7 mouse cellular contexts compared by ENCODE assay signal in the genomic region with DNA sequence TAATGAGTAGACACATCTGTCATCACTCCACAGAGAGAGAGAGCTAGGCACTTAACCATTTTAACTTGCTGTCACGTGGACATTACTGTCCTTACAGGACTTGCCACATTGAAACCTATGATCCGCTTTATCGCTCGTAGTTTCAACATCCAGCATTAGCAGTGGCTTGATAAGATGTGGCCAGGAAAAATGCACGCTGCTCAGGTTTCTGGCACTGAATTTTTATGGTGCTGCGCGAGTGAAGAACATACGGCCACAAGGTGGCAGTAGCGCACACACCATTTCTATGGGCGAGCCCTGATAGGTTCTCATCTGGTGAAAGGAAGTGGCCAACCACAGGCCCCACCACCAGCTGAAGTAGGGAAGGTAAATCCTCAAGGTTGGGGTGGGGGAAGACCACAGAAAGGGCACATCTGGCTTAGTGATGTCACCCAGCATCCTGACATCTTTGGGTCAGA. TPM values are rescaled to one million over a fixed set of nuclear protein-coding genes. Genes with fewer than 3 reads are reported as not detected.
DNase-seq lines count a peak whose midpoint lies in the region; ATAC-seq lines count a peak whose summit lies in the region.

No protein-coding gene starts in this region.

- no peak overlapping the region for H3K4me3 ChIP-seq in intestine, embryonic 16.5 days (ENCODE audit: low read length)
- H3K4me3 ChIP-seq in midbrain, embryonic 12.5 days: no peak overlapping the region

- no peaks in the 10 kb centered on the region for H3K27me3 ChIP-seq in intestine, embryonic 16.5 days (replicated peaks; ENCODE audit: control insufficient read depth, insufficient read depth, low read length)
- H3K27me3 ChIP-seq in midbrain, embryonic 12.5 days: no peaks in the 10 kb centered on the region

- 6% methylated on average over 10 of the region's 10 CpGs for WGBS in intestine, embryonic 16.5 days
- WGBS in midbrain, embryonic 12.5 days: 18% methylated on average over 10 of the region's 10 CpGs

- no peak overlapping the region for H3K4me2 ChIP-seq in intestine, embryonic 16.5 days (ENCODE audit: low read depth, low read length)
- H3K4me2 ChIP-seq in midbrain, embryonic 12.5 days (replicated peaks): no peak overlapping the region

- peaks cover 3% of the 10 kb centered on the region; the same call in 1 of the 2 replicates for H3K36me3 ChIP-seq in intestine, embryonic 16.5 days (ENCODE audit: control insufficient read depth, insufficient read depth, low read length)
- peaks cover 17% of the 10 kb centered on the region for H3K36me3 ChIP-seq in midbrain, embryonic 12.5 days

- no peak overlapping the region for H3K27ac ChIP-seq in intestine, embryonic 16.5 days (ENCODE audit: low read length)
- no peak overlapping the region for H3K27ac ChIP-seq in midbrain, embryonic 12.5 days (replicated peaks)

- H3K9me3 ChIP-seq in intestine, embryonic 16.5 days (ENCODE audit: control insufficient read depth, low read length): no peaks in the 10 kb centered on the region
- H3K9me3 ChIP-seq in midbrain, embryonic 12.5 days: no peaks in the 10 kb centered on the region

- intact Hi-C loops in left cerebral cortex, postnatal 4 days (cut with DNase I): loop anchor here (5.0 kb wide), 1 partner anchor 110 kb away; no protein-coding TSS in a partner anchor

- no peaks in the 10 kb centered on the region for H3K4me1 ChIP-seq in intestine, embryonic 16.5 days (ENCODE audit: control insufficient read depth, insufficient read depth, low read length)
- peaks cover 8% of the 10 kb centered on the region for H3K4me1 ChIP-seq in midbrain, embryonic 12.5 days

- DNase-seq in adrenal gland, adult (ENCODE audit: inconsistent age in 2 of 2, low spot score in 1 of 2): peak; percentile 82 to 95
- DNase-seq in embryo, embryonic 11 days: peak; percentile 92
- DNase-seq in gastrocnemius, postnatal 4 days (ENCODE audit: low spot score in 2 of 2): peak; percentile 67 to 88
- peak; percentile 89 for DNase-seq in left cerebral cortex, postnatal 4 days
- peak; percentile 72 for DNase-seq in skeletal muscle tissue, adult 2 months (ENCODE audit: low read depth, low spot score)

- H3K9ac ChIP-seq in intestine, embryonic 16.5 days (ENCODE audit: low read depth, low read length): no peak overlapping the region
- H3K9ac ChIP-seq in midbrain, embryonic 12.5 days (replicated peaks): no peak overlapping the region

- peak; percentile 82 for ATAC-seq in intestine, embryonic 16.5 days
- peak; percentile 83 for ATAC-seq in midbrain, embryonic 12.5 days (ENCODE audit: low FRiP score, low read depth)

RNA-seq across cellular contexts. Expression of a gene that starts 21.5 kb away (rescaled TPM):
- 10 to 100 TPM; 17.6 to 21.3 TPM for total RNA-seq in gastrocnemius, postnatal 4 days (2021)
- polyA plus RNA-seq in intestine, embryonic 16.5 days (2015; fragmentation: Nextera tagmentation; extraction: Ambion mirVana): 61.2 and 61.9 TPM in 2 replicates
- total RNA-seq in left cerebral cortex, postnatal 4 days (2021): 10 to 100 TPM; 31.8 to 33.4 TPM
- 93.1 and 93.3 TPM in 2 replicates for polyA plus RNA-seq in midbrain, embryonic 12.5 days (2016; fragmentation: Nextera tagmentation; extraction: Ambion mirVana)

RNA-seq across cellular contexts. Expression of a gene that starts 35.7 kb away (rescaled TPM):
- 100 to 1,000 TPM; 313 to 355 TPM for total RNA-seq in gastrocnemius, postnatal 4 days (2021)
- polyA plus RNA-seq in intestine, embryonic 16.5 days (2015; fragmentation: Nextera tagmentation; extraction: Ambion mirVana): 497 and 511 TPM in 2 replicates
- total RNA-seq in left cerebral cortex, postnatal 4 days (2021): 100 to 1,000 TPM; 250 to 270 TPM
- polyA plus RNA-seq in midbrain, embryonic 12.5 days (2016; fragmentation: Nextera tagmentation; extraction: Ambion mirVana): 497 and 504 TPM in 2 replicates

RNA-seq across cellular contexts. Expression of a gene that starts 54.4 kb away (rescaled TPM):
- under 1 TPM; 0.29 to 0.31 TPM for total RNA-seq in gastrocnemius, postnatal 4 days (2021)
- 0.17 and 0.27 TPM in 2 replicates for polyA plus RNA-seq in intestine, embryonic 16.5 days (2015; fragmentation: Nextera tagmentation; extraction: Ambion mirVana)
- total RNA-seq in left cerebral cortex, postnatal 4 days (2021): 1 to 10 TPM in 1 of 2 experiments, under 1 TPM in 1; 0.40 to 1.5 TPM
- 0.22 TPM in 1 of 2 replicates, not detected in the other for polyA plus RNA-seq in midbrain, embryonic 12.5 days (2016; fragmentation: Nextera tagmentation; extraction: Ambion mirVana)
